Mouse (Mus musculus): ENCODE measurements around the gene Dek.

The Dek gene

DNA sequence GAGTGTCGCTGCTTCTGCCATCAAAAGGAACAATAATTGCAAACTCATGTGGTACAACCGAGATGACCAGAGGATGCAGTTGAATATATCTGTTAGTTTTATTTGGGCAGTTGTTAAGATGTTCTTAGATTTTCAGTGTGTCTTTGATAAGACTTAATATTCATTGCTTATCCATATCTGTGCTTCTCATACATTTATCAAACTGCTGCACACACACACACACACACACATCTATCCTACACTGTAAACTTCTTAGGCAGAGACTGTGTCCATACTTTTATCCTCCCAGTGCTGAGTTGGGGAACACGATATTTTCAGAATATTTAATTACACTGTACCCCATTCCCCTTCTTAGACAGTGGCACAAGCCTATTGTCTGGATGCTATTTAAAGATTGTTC lies 5.2 kb upstream of the Dek start:
- no peak for DNase-seq (ENCODE audit: low read depth, low spot score)

GRCm38 (mm10) chr13:47109239-47109638 lies 3.2 kb upstream of the Dek start:
- DNase-seq (ENCODE audit: low read depth, low spot score) = no peak

DNA sequence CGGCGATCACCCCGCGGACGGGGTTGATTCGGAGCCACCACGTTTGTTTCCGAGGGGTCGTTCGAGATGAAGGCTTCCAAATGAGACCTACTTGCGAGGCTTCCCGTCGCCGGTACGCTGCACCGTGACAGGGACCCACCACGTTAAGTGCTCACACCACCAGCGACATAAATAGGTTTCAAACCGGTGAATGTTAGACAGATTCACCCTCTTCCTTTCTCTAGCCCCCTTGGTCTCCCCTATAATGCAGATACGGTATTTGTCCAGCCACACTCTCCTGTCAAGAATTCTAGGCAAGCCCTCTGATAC lies 533 bp upstream of the Dek start:
- DNase-seq (ENCODE audit: low read depth, low spot score) = no peak

DNA sequence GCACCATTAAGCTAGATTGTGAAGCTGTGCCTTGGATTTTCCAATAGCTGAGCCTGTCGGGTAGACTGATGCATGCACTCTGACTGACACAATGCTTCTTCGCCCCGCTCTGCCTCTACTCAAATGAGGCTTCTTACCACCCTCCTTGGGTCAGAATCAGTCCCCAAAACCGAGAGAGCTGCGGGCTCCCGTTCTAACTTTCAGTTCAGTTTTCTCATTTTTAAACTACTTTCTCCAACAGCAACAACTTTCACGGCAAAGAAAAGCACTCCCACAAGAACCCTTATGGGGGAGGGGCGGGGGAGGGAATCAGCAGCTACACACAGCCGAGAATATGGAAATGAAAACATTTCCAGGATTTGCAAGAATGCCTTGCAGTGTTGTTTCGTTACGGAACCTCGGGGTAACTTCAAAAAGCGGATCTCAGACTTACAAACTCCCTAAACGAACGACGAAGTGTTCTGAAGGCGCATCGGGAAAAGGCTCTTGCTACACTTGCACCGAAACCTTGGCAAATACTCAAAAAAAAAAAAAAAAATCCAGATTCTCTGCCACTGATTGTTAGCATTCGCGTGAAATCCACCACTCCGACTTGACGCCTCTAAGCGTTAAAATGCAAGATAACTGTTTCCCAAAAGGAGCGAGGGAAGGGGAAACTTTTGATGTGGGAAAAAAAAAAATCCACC lies 1.0 kb downstream of the Dek start:
- no peak for DNase-seq (ENCODE audit: low read depth, low spot score)

DNA sequence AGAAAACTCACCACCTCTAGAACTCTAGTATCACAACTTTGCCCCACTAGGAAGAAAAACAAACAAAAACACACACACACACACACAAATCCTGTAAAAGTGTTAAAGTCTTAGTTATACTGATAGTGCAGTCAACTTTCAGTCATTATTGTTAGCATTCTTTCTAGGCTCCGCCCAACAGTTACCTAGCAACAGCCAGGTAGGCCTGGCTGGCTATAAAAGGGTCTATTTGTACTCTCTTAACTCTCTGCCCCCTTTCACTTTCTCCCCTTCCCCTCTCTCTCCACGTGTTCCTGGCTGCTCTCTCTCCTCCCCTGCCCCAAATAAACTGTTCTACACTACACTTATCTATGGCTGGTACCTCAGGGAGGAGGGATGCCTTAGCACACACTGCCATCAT lies 1.9 kb downstream of the Dek start:
- no peak for DNase-seq (ENCODE audit: low read depth, low spot score)

- DNase-seq (ENCODE audit: low read depth, low spot score) = no peak
Measured at GRCm38 (mm10) chr13:47100587-47100986, 5.4 kb downstream of the Dek start.

- no peak for DNase-seq (ENCODE audit: low read depth, low spot score)
Measured at GRCm38 (mm10) chr13:47099265-47099664, 6.7 kb downstream of the Dek start.

DNA sequence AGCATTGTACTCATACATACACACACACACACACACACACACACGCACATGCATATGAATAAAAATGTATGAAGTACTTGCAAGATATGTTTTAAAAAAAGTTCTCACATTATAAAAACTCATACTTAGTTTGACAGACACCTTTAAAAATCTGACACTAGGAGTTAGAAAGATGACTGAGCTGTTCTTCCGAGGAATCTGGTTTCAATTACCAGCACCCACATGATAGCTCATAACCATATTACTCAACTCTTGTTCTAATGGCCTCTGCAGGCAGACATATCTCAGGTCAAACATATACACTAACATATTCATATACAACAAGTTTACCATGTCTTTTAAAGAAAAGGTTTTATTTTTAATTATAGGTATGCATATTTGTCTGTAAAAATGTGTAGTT lies 9.4 kb downstream of the Dek start:
- no peak for DNase-seq (ENCODE audit: low read depth, low spot score)

- DNase-seq (ENCODE audit: low read depth, low spot score) = no peak
Measured at GRCm38 (mm10) chr13:47093791-47094190, 12.2 kb downstream of the Dek start.

- DNase-seq (ENCODE audit: low read depth, low spot score) = no peak
Measured at GRCm38 (mm10) chr13:47089271-47089670, 16.7 kb downstream of the Dek start.

DNA sequence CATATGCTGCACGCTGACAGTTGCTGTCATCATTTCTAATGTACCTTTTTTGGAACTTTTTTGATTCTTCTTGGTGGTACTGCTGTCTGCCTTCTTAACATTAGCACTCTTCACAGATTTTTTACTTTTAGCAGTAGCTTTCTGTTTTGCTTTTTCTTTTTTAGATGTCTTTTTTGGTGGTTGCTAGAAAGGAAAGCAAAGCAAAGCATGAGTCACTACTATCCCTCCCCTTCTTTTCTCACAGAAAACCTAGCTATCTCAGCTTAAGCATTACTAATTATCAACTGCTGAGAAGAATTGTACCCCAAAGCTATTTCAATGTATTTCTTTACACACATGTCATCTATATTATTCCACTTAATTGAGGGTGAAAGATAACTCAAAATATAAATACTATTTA lies 17.6 kb downstream of the Dek start:
- no peak for DNase-seq (ENCODE audit: low read depth, low spot score)

- no peak for DNase-seq (ENCODE audit: low read depth, low spot score)
Measured at GRCm38 (mm10) chr13:47080905-47081505, 25.0 kb downstream of the Dek start.

DNA sequence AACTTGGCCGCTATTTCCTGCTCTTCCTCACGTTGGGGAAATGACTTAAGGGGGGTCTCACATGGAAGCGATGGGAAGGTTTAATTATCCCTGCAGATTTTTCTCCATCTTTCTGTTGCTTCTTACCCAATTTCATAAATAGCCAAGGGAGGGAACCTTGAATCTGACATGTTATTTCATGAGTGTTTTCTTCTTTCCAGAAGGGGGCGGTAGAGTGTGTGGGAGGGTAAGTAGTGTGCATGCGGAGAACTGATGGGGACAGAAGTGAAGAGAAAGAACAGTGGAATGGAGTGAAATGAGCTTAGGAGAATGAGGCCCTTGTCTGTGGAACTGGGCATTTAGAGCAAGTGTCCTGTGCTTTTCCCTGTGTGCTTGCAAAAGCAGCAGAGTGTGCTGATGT lies 27.2 kb downstream of the Dek start:
- no peak for DNase-seq (ENCODE audit: low read depth, low spot score)

DNA sequence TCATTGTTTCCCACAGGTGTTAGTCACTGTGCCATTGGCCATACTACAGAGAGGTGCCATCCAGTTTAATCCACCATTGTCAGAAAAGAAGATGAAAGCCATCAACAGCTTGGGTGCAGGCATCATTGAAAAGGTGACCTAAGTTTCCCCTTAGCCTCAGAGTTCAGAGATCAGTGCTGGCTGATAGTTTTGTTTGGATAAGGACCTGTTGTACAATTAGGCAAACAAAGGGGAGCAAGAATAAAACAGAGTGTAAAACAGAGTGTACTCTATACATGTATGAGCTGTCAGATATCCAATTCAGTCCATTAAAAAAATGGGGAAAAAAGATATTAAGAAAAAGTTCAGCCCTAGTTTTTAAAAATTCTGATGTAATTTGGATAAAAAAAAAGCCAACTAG lies 28.6 kb downstream of the Dek start:
- no peak for DNase-seq (ENCODE audit: low read depth, low spot score)

GRCm38 (mm10) chr13:47076156-47076555 lies 29.8 kb downstream of the Dek start:
- DNase-seq (ENCODE audit: low read depth, low spot score) = no peak

GRCm38 (mm10) chr13:47072484-47072883 lies 33.5 kb downstream of the Dek start:
- no peak for DNase-seq (ENCODE audit: low read depth, low spot score)

GRCm38 (mm10) chr13:47071871-47072270 lies 34.1 kb downstream of the Dek start:
- DNase-seq (ENCODE audit: low read depth, low spot score) = no peak

DNA sequence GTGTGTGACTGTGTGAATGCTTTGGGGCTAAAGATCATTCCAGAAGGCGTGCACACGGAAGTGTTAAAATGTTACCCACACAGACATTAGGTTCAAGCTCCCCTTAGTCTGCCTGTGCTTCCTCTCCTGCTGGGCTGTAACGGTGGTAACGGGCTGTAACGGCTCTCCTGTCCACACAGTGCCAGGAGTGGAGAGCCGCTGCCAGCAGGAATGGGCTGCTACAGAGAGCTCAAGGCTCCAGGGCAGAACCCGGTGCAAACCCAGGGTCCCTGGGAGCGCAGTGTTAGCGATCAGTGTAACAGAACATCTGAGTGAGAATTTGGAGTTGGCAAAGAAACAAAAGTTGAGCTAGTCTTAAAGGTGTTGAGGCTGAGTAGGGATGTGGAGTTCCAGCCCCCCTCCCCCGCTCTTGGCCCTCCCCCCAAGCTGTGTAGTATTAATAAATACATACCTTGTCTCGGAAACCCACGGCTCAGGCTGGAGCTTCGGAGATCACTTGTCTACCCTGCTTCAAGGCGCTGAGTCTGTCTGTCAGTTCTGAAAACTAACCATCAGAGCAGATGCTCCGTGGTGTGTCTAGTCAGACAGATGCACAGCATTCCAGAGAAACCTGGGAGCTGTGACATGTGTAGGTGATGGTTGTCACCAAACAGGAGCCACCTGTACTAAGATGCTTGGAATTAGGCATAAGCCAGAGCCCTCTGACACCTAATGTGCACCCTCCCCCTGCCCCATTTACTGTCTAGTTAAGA lies 35.5 kb downstream of the Dek start:
- DNase-seq (ENCODE audit: low read depth, low spot score) = no peak

GRCm38 (mm10) chr13:47067001-47067400 lies 39.0 kb downstream of the Dek start:
- no peak for DNase-seq (ENCODE audit: low read depth, low spot score)

GRCm38 (mm10) chr13:47066516-47066915 lies 39.5 kb downstream of the Dek start:
- DNase-seq (ENCODE audit: low read depth, low spot score) = no peak

GRCm38 (mm10) chr13:47063985-47064760 lies 41.8 kb downstream of the Dek start:
- no peak for DNase-seq (ENCODE audit: low read depth, low spot score)

- no peak for DNase-seq (ENCODE audit: low read depth, low spot score)
Measured at GRCm38 (mm10) chr13:47062756-47063155, 43.2 kb downstream of the Dek start.
